Mouse (Mus musculus) cerebellum, postnatal 36 days (tissue): ENCODE measurements around the gene Fastk.

ENCODE experiments used
- DNase-seq, 2 experiments: peaks; one replicate each; pipeline ENCODE4 v3.0.0; 2021 to 2022; ENCODE audit warnings: mixed read lengths in 2 of 2

Gene Fastk

GRCm38 (mm10) chr5:24389011-24389657 is 56.0 kb downstream of the Fastk start:
- DNase-seq: no peak
